Mouse (Mus musculus) G1E (cell line): ENCODE measurements at regions not wholly inside any gene's neighbourhood (a gene's known extent, or its start where the extent isn't known, plus 50 kb on each side); places are given as distances from the start of the nearest gene placed in this dataset.
"Not testable (repeated sequence)": the region's sequence is repeated elsewhere in the genome, so short reads cannot be mapped to it uniquely, and the experiment has no call there.

Experiments used
- CTCF ChIP-seq: IDR thresholded peaks from 2 replicates; pipeline ENCODE4 v1.5.1; 2012; ENCODE audit warnings: low read depth, low read length, inconsistent platforms, mixed read lengths
- GATA1 ChIP-seq: IDR thresholded peaks from 2 replicates; pipeline ENCODE4 v1.6.1; 2012; ENCODE audit warnings: borderline replicate concordance, low read length, inconsistent platforms, mixed read lengths

DNA sequence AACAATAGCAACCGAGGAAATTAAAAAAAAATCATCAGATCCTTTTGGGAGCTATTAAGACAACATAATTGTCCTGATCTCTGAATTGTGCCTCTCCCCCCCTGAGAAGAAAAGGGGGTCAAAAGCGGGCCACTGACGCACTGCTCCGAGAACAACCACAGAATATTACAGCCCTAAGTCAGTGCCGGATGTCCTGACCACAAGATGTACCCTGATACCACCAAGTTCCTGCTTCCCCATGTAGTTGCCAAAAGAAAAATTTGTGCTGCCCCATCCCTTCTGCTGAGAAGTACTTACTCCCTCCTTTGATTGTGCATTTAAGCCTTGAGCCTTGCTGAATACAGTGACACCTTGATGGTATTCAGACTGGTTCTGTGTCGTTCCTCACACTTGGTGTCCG, 55.8 kb upstream of the Gvin1 start:
- not testable (repeated sequence) for TF ChIP-seq CTCF, GATA1
